Mouse (Mus musculus) hindbrain, embryonic 13.5 days (tissue): ENCODE data around the gene Adamts9. TPM values are rescaled to one million over a fixed set of nuclear protein-coding genes. Genes with fewer than 3 reads are reported as not detected.

Experiments
- ATAC-seq: fragments of 200-750 bp; cut with Nextera tagmentation; 2 replicates; pipeline ENCODE4 v1.8.0; 2017; ENCODE audit warnings: moderate TSS enrichment; ENCODE audit not compliant: low FRiP score
- H3K27ac ChIP-seq: fragments of 300-500 bp; sonication (generic); 2 replicates; pipeline ENCODE4 v1.5.1; 2015; ENCODE audit warnings: inconsistent platforms, mild to moderate bottlenecking, moderate library complexity
- H3K27me3 ChIP-seq: fragments of 300-500 bp; sonication (generic); 2 replicates; pipeline ENCODE4 v1.6.1; 2015; ENCODE audit warnings: mild to moderate bottlenecking, inconsistent platforms
- H3K36me3 ChIP-seq: fragments of 300-500 bp; sonication (generic); 2 replicates; pipeline ENCODE4 v1.6.1; 2015; ENCODE audit warnings: mild to moderate bottlenecking, inconsistent platforms
- H3K4me1 ChIP-seq: fragments of 300-500 bp; sonication (generic); replicated peaks from 2 replicates; pipeline ENCODE4 v1.6.1; 2015; ENCODE audit warnings: inconsistent platforms
- H3K4me2 ChIP-seq: fragments of 300-500 bp; sonication (generic); 2 replicates; pipeline ENCODE4 v1.6.1; 2015; ENCODE audit warnings: inconsistent platforms, mild to moderate bottlenecking, moderate library complexity
- H3K4me3 ChIP-seq: fragments of 300-500 bp; sonication (generic); 2 replicates; pipeline ENCODE4 v1.5.1; 2015; ENCODE audit warnings: mild to moderate bottlenecking, inconsistent platforms
- H3K9ac ChIP-seq: fragments of 300-500 bp; sonication (generic); 2 replicates; pipeline ENCODE4 v1.6.1; 2015; ENCODE audit warnings: mild to moderate bottlenecking, inconsistent platforms
- H3K9me3 ChIP-seq: fragments of 300-500 bp; sonication (generic); 2 replicates; pipeline ENCODE4 v1.6.1; 2016; ENCODE audit warnings: inconsistent platforms
- whole genome bisulfite sequencing: fragments of 180-500 bp; shearing (Covaris S2); methylation state at CpG from one replicate; pipeline ENCODE4 v1.1.7; 2015; 5-methylcytosine and 5-hydroxymethylcytosine counted together
- polyA plus RNA-seq: library from polyadenylated mRNA; unstranded; fragments of >200 nt; fragmentation: Nextera tagmentation; extraction: Ambion mirVana; gene quantifications from 2 replicates; pipeline ENCODE4 v1.2.1, GENCODE M21; 2015

The Adamts9 gene
- polyA plus RNA-seq, 1 experiment from 2014 or later, result 1.7 TPM

- H3K36me3 ChIP-seq, result no peaks in the 10 kb centered on the region
- no peaks in the 10 kb centered on the region; the same call in 1 of the 2 replicates for H3K4me1 ChIP-seq
- H3K27ac ChIP-seq, result no peak overlapping the region
- no peak overlapping the region for H3K4me3 ChIP-seq
- H3K9me3 ChIP-seq, result no peaks in the 10 kb centered on the region
- H3K4me2 ChIP-seq, result no peak overlapping the region
- H3K27me3 ChIP-seq, result peaks cover 17% of the 10 kb centered on the region
- ATAC-seq, result no peak
- no peak overlapping the region for H3K9ac ChIP-seq
- WGBS, result 84% methylated on average over 6 of the region's 6 CpGs
These were observed 161.8 kb downstream of the Adamts9 start for GRCm38 (mm10) chr6:92781446-92781845.

GRCm38 (mm10) chr6:92779935-92780205, 163.4 kb downstream of the Adamts9 start:
- 47% methylated on average over 5 of the region's 5 CpGs for WGBS
- no peak overlapping the region for H3K9ac ChIP-seq
- no peaks in the 10 kb centered on the region for H3K9me3 ChIP-seq
- no peak overlapping the region for H3K27ac ChIP-seq
- H3K4me1 ChIP-seq, result no peaks in the 10 kb centered on the region
- H3K4me2 ChIP-seq, result no peak overlapping the region
- no peak overlapping the region for H3K4me3 ChIP-seq
- H3K36me3 ChIP-seq, result no peaks in the 10 kb centered on the region
- no peak for ATAC-seq
- peaks cover 6% of the 10 kb centered on the region; the same call in 1 of the 2 replicates for H3K27me3 ChIP-seq

GRCm38 (mm10) chr6:92779140-92779934, 164.0 kb downstream of the Adamts9 start:
- 78% methylated on average over 11 of the region's 11 CpGs for WGBS
- Histone ChIP-seq H3K9ac (no peak overlapping the region), H3K27me3 (peaks cover 4% of the 10 kb centered on the region; the same call in 1 of the 2 replicates), H3K9me3 (no peaks in the 10 kb centered on the region), H3K4me3 (no peak overlapping the region), H3K4me1 (no peaks in the 10 kb centered on the region), H3K4me2 (no peak overlapping the region), H3K36me3 (no peaks in the 10 kb centered on the region), H3K27ac (no peak overlapping the region)
- no peak for ATAC-seq

- Histone ChIP-seq H3K9ac (no peak overlapping the region), H3K36me3 (no peaks in the 10 kb centered on the region), H3K4me2 (no peak overlapping the region), H3K27me3 (no peaks in the 10 kb centered on the region), H3K9me3 (no peaks in the 10 kb centered on the region), H3K4me1 (no peaks in the 10 kb centered on the region), H3K27ac (no peak overlapping the region), H3K4me3 (no peak overlapping the region)
- 21% methylated on average over 2 of the region's 2 CpGs for WGBS
- no peak for ATAC-seq
These were observed 166.9 kb downstream of the Adamts9 start for GRCm38 (mm10) chr6:92776356-92776755.

GRCm38 (mm10) chr6:92762372-92762771, 180.9 kb downstream of the Adamts9 start:
- 49% methylated on average over 3 of the region's 3 CpGs for WGBS

GRCm38 (mm10) chr6:92759616-92760015, 183.7 kb downstream of the Adamts9 start:
- no peaks in the 10 kb centered on the region for H3K27me3 ChIP-seq
- no peaks in the 10 kb centered on the region for H3K9me3 ChIP-seq
- no peak overlapping the region for H3K27ac ChIP-seq
- H3K4me3 ChIP-seq, result no peak overlapping the region
- no peak overlapping the region for H3K9ac ChIP-seq
- H3K4me1 ChIP-seq, result no peaks in the 10 kb centered on the region
- no peak overlapping the region for H3K4me2 ChIP-seq
- no peak for ATAC-seq
- no peaks in the 10 kb centered on the region for H3K36me3 ChIP-seq

More at GRCm38 (mm10) chr6:92762372-92762771, 180.9 kb downstream of the Adamts9 start:
- Histone ChIP-seq H3K27me3 (no peaks in the 10 kb centered on the region), H3K36me3 (no peaks in the 10 kb centered on the region), H3K4me1 (no peaks in the 10 kb centered on the region), H3K4me3 (no peak overlapping the region), H3K9me3 (no peaks in the 10 kb centered on the region), H3K9ac (no peak overlapping the region), H3K27ac (no peak overlapping the region), H3K4me2 (no peak overlapping the region)
- ATAC-seq, result no peak

GRCm38 (mm10) chr6:92755826-92756225, 187.5 kb downstream of the Adamts9 start:
- WGBS, result 53% methylated on average over 5 of the region's 5 CpGs
- ATAC-seq, result no peak

GRCm38 (mm10) chr6:92752737-92753136, 190.6 kb downstream of the Adamts9 start:
- Histone ChIP-seq H3K9me3 (no peaks in the 10 kb centered on the region), H3K4me1 (peaks cover 5% of the 10 kb centered on the region; the same call in 1 of the 2 replicates), H3K36me3 (no peaks in the 10 kb centered on the region), H3K4me3 (no peak overlapping the region), H3K27me3 (no peaks in the 10 kb centered on the region), H3K9ac (no peak overlapping the region), H3K4me2 (no peak overlapping the region), H3K27ac (0 out of 2 replicates have a peak overlapping the region, but pooled peaks have one; percentile 12)
- 94% methylated on average over 2 of the region's 2 CpGs for WGBS
- ATAC-seq, result no peak

More at GRCm38 (mm10) chr6:92755826-92756225, 187.5 kb downstream of the Adamts9 start:
- Histone ChIP-seq H3K9me3 (no peaks in the 10 kb centered on the region), H3K4me1 (peaks cover 5% of the 10 kb centered on the region; the same call in 1 of the 2 replicates), H3K4me3 (no peak overlapping the region), H3K9ac (no peak overlapping the region), H3K27me3 (no peaks in the 10 kb centered on the region), H3K36me3 (no peaks in the 10 kb centered on the region), H3K27ac (no peak overlapping the region), H3K4me2 (no peak overlapping the region)

- Histone ChIP-seq H3K27ac (no peak overlapping the region), H3K36me3 (no peaks in the 10 kb centered on the region), H3K4me2 (no peak overlapping the region), H3K27me3 (no peaks in the 10 kb centered on the region), H3K9ac (no peak overlapping the region), H3K4me3 (no peak overlapping the region), H3K4me1 (peaks cover 5% of the 10 kb centered on the region; the same call in 1 of the 2 replicates), H3K9me3 (no peaks in the 10 kb centered on the region)
- WGBS, result 74% methylated on average over 4 of the region's 4 CpGs
- no peak for ATAC-seq
These were observed 193.9 kb downstream of the Adamts9 start for GRCm38 (mm10) chr6:92749420-92749819.

- Histone ChIP-seq H3K4me1 (peaks cover 4% of the 10 kb centered on the region; the same call in 1 of the 2 replicates), H3K27me3 (no peaks in the 10 kb centered on the region), H3K36me3 (no peaks in the 10 kb centered on the region), H3K9me3 (no peaks in the 10 kb centered on the region), H3K4me3 (no peak overlapping the region), H3K27ac (no peak overlapping the region), H3K4me2 (peak overlapping the region; percentile 35; the same call in 1 of the 2 replicates), H3K9ac (peak overlapping the region; percentile 30; the same call in 1 of the 2 replicates)
- WGBS, result 18% methylated on average over 11 of the region's 11 CpGs
- ATAC-seq, result peak; percentile 43; the same call in 1 of the 2 replicates
These were observed 199.7 kb downstream of the Adamts9 start for GRCm38 (mm10) chr6:92743605-92744004.

- Histone ChIP-seq H3K9me3 (no peaks in the 10 kb centered on the region), H3K4me2 (no peak overlapping the region), H3K36me3 (no peaks in the 10 kb centered on the region), H3K9ac (no peak overlapping the region), H3K27ac (no peak overlapping the region), H3K4me1 (no peaks in the 10 kb centered on the region), H3K27me3 (no peaks in the 10 kb centered on the region), H3K4me3 (no peak overlapping the region)
- no peak for ATAC-seq
- 75% methylated on average over 1 of the region's 1 CpGs for WGBS
These were observed 206.2 kb downstream of the Adamts9 start for GRCm38 (mm10) chr6:92737116-92737515.

GRCm38 (mm10) chr6:92733651-92734050, 209.6 kb downstream of the Adamts9 start:
- no peaks in the 10 kb centered on the region for H3K36me3 ChIP-seq
- no peak overlapping the region for H3K27ac ChIP-seq
- H3K27me3 ChIP-seq, result no peaks in the 10 kb centered on the region
- ATAC-seq, result no peak
- H3K4me2 ChIP-seq, result no peak overlapping the region
- no peak overlapping the region for H3K9ac ChIP-seq
- no peaks in the 10 kb centered on the region for H3K9me3 ChIP-seq
- H3K4me1 ChIP-seq, result peaks cover 2% of the 10 kb centered on the region
- H3K4me3 ChIP-seq, result no peak overlapping the region

- no peaks in the 10 kb centered on the region for H3K9me3 ChIP-seq
These were observed 214.8 kb downstream of the Adamts9 start for GRCm38 (mm10) chr6:92728514-92728913.

More at GRCm38 (mm10) chr6:92728514-92728913, 214.8 kb downstream of the Adamts9 start:
- H3K27me3 ChIP-seq, result no peaks in the 10 kb centered on the region
- peaks cover 35% of the 10 kb centered on the region for H3K4me1 ChIP-seq
- no peaks in the 10 kb centered on the region for H3K36me3 ChIP-seq
- 38% methylated on average over 7 of the region's 7 CpGs for WGBS
- no peak for ATAC-seq
- H3K4me3 ChIP-seq, result no peak overlapping the region
- 0 out of 2 replicates have a peak overlapping the region, but pooled peaks have one; percentile 9 for H3K4me2 ChIP-seq
- no peak overlapping the region for H3K9ac ChIP-seq
- peak overlapping the region; percentile 74 for H3K27ac ChIP-seq
